Mouse (Mus musculus) lung, postnatal 0 days (tissue): ENCODE measurements around the gene Slc7a6. TPM values are rescaled to one million over a fixed set of nuclear protein-coding genes. Genes with fewer than 3 reads are reported as not detected.
A peak's percentile ranks its signal among the peaks of the same experiment; 100 is the strongest.

Experiments
- ATAC-seq: fragments of 200-750 bp; cut with Nextera tagmentation; 2 replicates; pipeline ENCODE4 v1.8.0; 2017; ENCODE audit warnings: moderate library complexity
- DNase-seq: peaks from one replicate; pipeline ENCODE4 v3.0.0-alpha.2; 2016; ENCODE audit warnings: low spot score
- H3K27ac ChIP-seq: fragments of 300-500 bp; sonication (generic); 2 replicates; pipeline ENCODE4 v1.5.1; 2014; ENCODE audit warnings: antibody characterized with exemption, mild to moderate bottlenecking, low read length, mixed read lengths
- H3K27me3 ChIP-seq: fragments of 300-500 bp; sonication (generic); replicated peaks from 2 replicates; pipeline ENCODE4 v1.6.1; 2014; ENCODE audit warnings: low read length, mixed read lengths; ENCODE audit not compliant: insufficient read depth
- H3K36me3 ChIP-seq: fragments of 300-500 bp; sonication (generic); 2 replicates; pipeline ENCODE4 v1.6.1; 2014; ENCODE audit warnings: low read length, mixed read lengths; ENCODE audit not compliant: insufficient read depth
- H3K4me1 ChIP-seq: fragments of 300-500 bp; sonication (generic); 2 replicates; pipeline ENCODE4 v1.6.1; 2014; ENCODE audit warnings: antibody characterized with exemption, low read depth, low read length, mixed read lengths; ENCODE audit not compliant: insufficient read depth
- H3K4me2 ChIP-seq: fragments of 300-500 bp; sonication (generic); replicated peaks from 2 replicates; pipeline ENCODE4 v1.6.1; 2014; ENCODE audit warnings: low read depth, mild to moderate bottlenecking, low read length, moderate library complexity, mixed read lengths
- H3K4me3 ChIP-seq: fragments of 300-500 bp; sonication (generic); 2 replicates; pipeline ENCODE4 v1.5.1; 2014; ENCODE audit warnings: low read depth, low read length
- H3K9ac ChIP-seq: fragments of 300-500 bp; sonication (generic); replicated peaks from 2 replicates; pipeline ENCODE4 v1.6.1; 2014; ENCODE audit warnings: low read depth, mild to moderate bottlenecking
- H3K9me3 ChIP-seq: fragments of 300-500 bp; sonication (generic); 2 replicates; pipeline ENCODE4 v1.6.1; 2016; ENCODE audit warnings: low read length, mixed read lengths
- CTCF ChIP-seq: IDR thresholded peaks from 2 replicates; pipeline ENCODE4 v1.5.1; 2016; ENCODE audit warnings: antibody characterized with exemption, mild to moderate bottlenecking
- EP300 ChIP-seq: IDR thresholded peaks from 2 replicates; pipeline ENCODE4 v1.6.1; 2016; ENCODE audit warnings: antibody characterized with exemption, mild to moderate bottlenecking, control low read depth
- WGBS: fragments of 180-500 bp; shearing (Covaris S2); extraction: QIAGEN DNeasy Blood & Tissue Kit; methylation state at CpG from one replicate; pipeline ENCODE4 v1.1.7; 2014; 5-methylcytosine and 5-hydroxymethylcytosine counted together
- polyA plus RNA-seq: library from polyadenylated mRNA; unstranded; fragments of >200 nt; fragmentation: Nextera tagmentation; extraction: Ambion mirVana; gene quantifications from 2 replicates; pipeline ENCODE4 v1.2.1, GENCODE M21; 2015

The Slc7a6 gene
- polyA plus RNA-seq: 38.9 and 39.7 TPM in 2 replicates

DNA sequence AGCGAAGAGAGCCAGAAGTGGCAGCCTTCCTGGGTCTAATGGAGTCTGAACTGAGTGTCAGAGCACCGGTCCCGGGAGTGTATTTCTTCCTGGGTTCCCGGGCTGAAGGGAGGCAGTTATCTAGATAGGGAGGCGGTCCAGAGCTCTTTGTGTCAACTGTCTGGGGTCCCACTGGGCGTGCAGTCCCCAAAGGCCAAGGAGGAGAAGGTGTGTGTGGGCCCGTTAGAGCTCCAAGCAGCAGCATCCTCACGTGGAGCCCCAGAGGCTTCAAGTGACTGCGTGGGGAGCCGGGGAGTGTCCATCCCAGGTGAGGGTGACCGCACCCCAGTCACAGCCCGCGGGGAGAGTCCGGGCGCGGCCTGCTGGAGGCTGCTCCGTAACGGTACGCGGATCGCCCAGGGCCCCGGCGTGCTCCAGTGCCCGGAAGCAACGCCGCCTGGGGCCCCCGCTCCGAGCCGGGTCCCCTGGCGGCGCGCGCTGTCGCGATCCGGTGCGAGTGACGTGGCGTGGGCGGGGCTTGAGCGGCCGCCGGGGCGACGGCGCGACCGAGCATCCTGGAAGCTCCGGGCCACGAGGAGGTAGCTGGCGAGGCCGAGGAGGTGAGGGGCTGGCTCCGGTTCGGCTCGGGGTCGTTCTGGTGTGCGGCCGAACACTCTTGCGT, at the start of gene Slc7a6:
Gene Slc7a6 (plus strand): TSS at position 502 of the 661 bp plus-strand sequence.
- ATAC-seq (peak; percentile 90), DNase-seq (peak; percentile 88)
- no peaks in the 10 kb centered on the region for H3K27me3 ChIP-seq
- peak within 1 kb of the TSS; percentile 75 for H3K4me3 ChIP-seq
- peak within 1 kb of the TSS; percentile 70 for H3K27ac ChIP-seq
- peak within 1 kb of the TSS; percentile 96 for H3K4me2 ChIP-seq
- peak within 1 kb of the TSS; percentile 63 for H3K9ac ChIP-seq
- WGBS: 0% methylated on average over 40 of the region's 59 CpGs
- peaks cover 4% of the 10 kb centered on the region; the same call in 1 of the 2 replicates for H3K36me3 ChIP-seq
- TF ChIP-seq CTCF (peak; percentile 37), EP300 (no peak)
- H3K4me1 ChIP-seq: no peaks in the 10 kb centered on the region
- no peaks in the 10 kb centered on the region for H3K9me3 ChIP-seq

- WGBS: 76% methylated on average over 3 of the region's 3 CpGs
Observed at GRCm38 (mm10) chr8:106123443-106123842, 45.2 kb upstream of the Slc7a6 start.

GRCm38 (mm10) chr8:106126055-106126454, 42.6 kb upstream of the Slc7a6 start:
- ATAC-seq (no peak), DNase-seq (no peak)
- 94% methylated on average over 1 of the region's 1 CpGs for WGBS
- H3K9ac ChIP-seq: no peak overlapping the region
- H3K4me3 ChIP-seq: no peak overlapping the region
- H3K4me2 ChIP-seq: no peak overlapping the region
- H3K27ac ChIP-seq: no peak overlapping the region
- no peak for TF ChIP-seq EP300
- TF ChIP-seq CTCF: no peak
- H3K9me3 ChIP-seq: no peaks in the 10 kb centered on the region
- peaks cover 4% of the 10 kb centered on the region; the same call in 1 of the 2 replicates for H3K36me3 ChIP-seq
- no peaks in the 10 kb centered on the region for H3K4me1 ChIP-seq
- H3K27me3 ChIP-seq: no peaks in the 10 kb centered on the region

More at GRCm38 (mm10) chr8:106123443-106123842, 45.2 kb upstream of the Slc7a6 start:
- DNase-seq: no peak
- H3K4me3 ChIP-seq: no peak overlapping the region
- H3K9ac ChIP-seq: no peak overlapping the region
- no peak overlapping the region for H3K4me2 ChIP-seq
- H3K9me3 ChIP-seq: no peaks in the 10 kb centered on the region
- H3K27me3 ChIP-seq: no peaks in the 10 kb centered on the region
- TF ChIP-seq EP300: no peak
- no peak overlapping the region for H3K27ac ChIP-seq
- peaks cover 3% of the 10 kb centered on the region; the same call in 1 of the 2 replicates for H3K36me3 ChIP-seq
- no peaks in the 10 kb centered on the region for H3K4me1 ChIP-seq
- no peak for ATAC-seq

GRCm38 (mm10) chr8:106127054-106127453, 41.6 kb upstream of the Slc7a6 start:
- Histone ChIP-seq H3K9ac (no peak overlapping the region), H3K9me3 (no peaks in the 10 kb centered on the region), H3K4me3 (no peak overlapping the region), H3K27ac (no peak overlapping the region), H3K4me1 (no peaks in the 10 kb centered on the region), H3K27me3 (no peaks in the 10 kb centered on the region), H3K4me2 (no peak overlapping the region), H3K36me3 (peaks cover 9% of the 10 kb centered on the region; the same call in 1 of the 2 replicates)
- DNase-seq: peak; percentile 78
- TF ChIP-seq CTCF (peak; percentile 54), EP300 (peak; percentile 92)
- peak; percentile 89 for ATAC-seq
- 58% methylated on average over 3 of the region's 3 CpGs for WGBS

- Histone ChIP-seq H3K27me3 (no peaks in the 10 kb centered on the region), H3K4me2 (no peak overlapping the region), H3K27ac (no peak overlapping the region), H3K36me3 (peaks cover 18% of the 10 kb centered on the region), H3K9ac (no peak overlapping the region), H3K4me1 (no peaks in the 10 kb centered on the region), H3K9me3 (no peaks in the 10 kb centered on the region), H3K4me3 (no peak overlapping the region)
- no peak for ATAC-seq
- 81% methylated on average over 10 of the region's 10 CpGs for WGBS
- DNase-seq: no peak
- TF ChIP-seq CTCF: no peak
- no peak for TF ChIP-seq EP300
Observed at GRCm38 (mm10) chr8:106127882-106128410, 40.7 kb upstream of the Slc7a6 start.

DNA sequence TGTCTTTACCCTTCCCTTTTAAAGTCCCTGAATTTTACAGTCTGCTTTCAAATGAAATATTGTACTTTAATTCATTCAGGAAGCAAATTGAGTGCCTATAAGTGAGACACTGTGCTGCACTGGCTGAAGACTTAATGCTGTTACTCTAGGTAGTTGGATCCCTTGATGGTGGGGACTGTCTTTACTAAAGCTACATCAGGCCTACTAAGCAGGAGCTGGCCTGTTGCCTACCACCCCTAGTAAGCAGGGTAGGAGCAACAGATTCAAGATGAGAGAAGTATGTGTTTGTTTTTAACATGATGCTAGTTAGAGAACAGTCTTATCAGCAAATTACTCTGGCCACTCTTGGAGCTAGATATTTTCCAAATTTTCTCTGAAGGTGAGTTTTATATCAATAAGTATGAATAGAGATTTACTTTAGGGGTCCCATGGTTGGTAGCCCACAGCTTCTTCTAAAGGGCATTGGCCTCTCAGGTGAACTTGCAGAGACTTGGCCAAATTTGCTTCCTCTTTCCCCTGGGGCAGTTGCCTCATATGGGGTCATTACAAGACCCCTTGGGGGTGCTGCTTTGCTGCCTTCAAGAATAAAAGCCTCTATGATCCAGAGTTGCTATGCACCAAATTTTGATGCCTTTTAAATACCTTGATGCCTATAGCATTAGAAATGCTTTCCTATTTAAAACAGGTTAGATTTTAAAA, 39.3 kb upstream of the Slc7a6 start:
- ATAC-seq: no peak
- Histone ChIP-seq H3K36me3 (peaks cover 18% of the 10 kb centered on the region), H3K9me3 (no peaks in the 10 kb centered on the region)

More for the DNA sequence above, 39.3 kb upstream of the Slc7a6 start:
- TF ChIP-seq CTCF: no peak
- TF ChIP-seq EP300: no peak
- DNase-seq: no peak
- no peak overlapping the region for H3K9ac ChIP-seq
- H3K27me3 ChIP-seq: no peaks in the 10 kb centered on the region
- H3K4me2 ChIP-seq: no peak overlapping the region
- H3K4me1 ChIP-seq: no peaks in the 10 kb centered on the region
- no peak overlapping the region for H3K4me3 ChIP-seq
- H3K27ac ChIP-seq: no peak overlapping the region
